ENCODE assay signal across 8 mouse cellular contexts in genomic region chr7:30231669-30232454, GRCm38 (mm10). TPM values are rescaled to one million over a fixed set of nuclear protein-coding genes. Genes with fewer than 3 reads are reported as not detected.
DNase-seq lines count a peak whose midpoint lies in the region; ATAC-seq lines count a peak whose summit lies in the region.

Gene Polr2i, plus strand, starts transcription at chr7:30231948.
Gene Tbcb, minus strand, starts transcription at chr7:30232272.

- H3K4me3 ChIP-seq in intestine, embryonic 14.5 days (ENCODE audit: low read depth, low read length): peak within 1 kb of the TSS; percentile 77

- H3K4me1 ChIP-seq in intestine, embryonic 14.5 days (replicated peaks; ENCODE audit: control insufficient read depth, insufficient read depth, low read length): peaks cover 6% of the 10 kb centered on the region

- DNase-seq in adrenal gland, adult 18-20 months (ENCODE audit: low spot score in 2 of 2): peak; percentile 97 to 98
- peak; percentile 97 for DNase-seq in embryo, embryonic 11 days
- peak; percentile 98 for DNase-seq in gastrocnemius, postnatal 25 days
- peak; percentile 96 for DNase-seq in intestine, embryonic 14.5 days (ENCODE audit: low spot score)
- peak; percentile 99 for DNase-seq in left cerebral cortex, postnatal 14 days (ENCODE audit: low spot score in 2 of 2)
- DNase-seq in mesoderm, embryonic 11.5 days (ENCODE audit: low read depth, low spot score): peak; percentile 99
- peak; percentile 98 for DNase-seq in right cerebral cortex, postnatal 36 days (ENCODE audit: low spot score in 2 of 2)
- DNase-seq in yolk sac, embryonic 10.5 days (ENCODE audit: low spot score): peak; percentile 98

- H3K9ac ChIP-seq in intestine, embryonic 14.5 days (ENCODE audit: low read length): peak within 1 kb of the TSS; percentile 74

- intact Hi-C loops in left cerebral cortex, postnatal 14 days (cut with DNase I): loop anchor here (5.0 kb wide), 1 partner anchor 60 kb away; the partner anchor contains the start of gene Clip3

- no peaks in the 10 kb centered on the region for H3K9me3 ChIP-seq in intestine, embryonic 14.5 days (ENCODE audit: control insufficient read depth, low read length)

- H3K4me2 ChIP-seq in intestine, embryonic 14.5 days (ENCODE audit: low read length): peak within 1 kb of the TSS; percentile 82

- H3K27ac ChIP-seq in intestine, embryonic 14.5 days (ENCODE audit: low read depth): peak within 1 kb of the TSS; percentile 96

- no peaks in the 10 kb centered on the region for H3K27me3 ChIP-seq in intestine, embryonic 14.5 days (replicated peaks; ENCODE audit: control insufficient read depth, insufficient read depth, low read length)

- WGBS in intestine, embryonic 14.5 days: under 1% methylated on average over 67 of the region's 67 CpGs

- ATAC-seq in intestine, embryonic 14.5 days (replicated peaks; ENCODE audit: low FRiP score, low TSS enrichment, low read depth): peak; percentile 94

- H3K36me3 ChIP-seq in intestine, embryonic 14.5 days (ENCODE audit: control insufficient read depth, insufficient read depth, low read length): peaks cover 32% of the 10 kb centered on the region

RNA-seq across cellular contexts. Expression of gene Polr2i, which starts in this region (rescaled TPM):
- 10 to 100 TPM; 51.1 to 64.1 TPM for total RNA-seq in adrenal gland, adult 18-20 months (2021)
- 10 to 100 TPM; 50.8 to 58.9 TPM for total RNA-seq in gastrocnemius, postnatal 25 days (2021)
- 159 and 161 TPM in 2 replicates for polyA plus RNA-seq in intestine, embryonic 14.5 days (2014; fragmentation: Nextera tagmentation; extraction: Ambion mirVana)
- total RNA-seq in left cerebral cortex, postnatal 14 days (2021): 10 to 100 TPM; 55.8 to 59.8 TPM

RNA-seq across cellular contexts. Expression of gene Tbcb, which starts in this region (rescaled TPM):
- 10 to 100 TPM; 86.2 to 93.6 TPM for total RNA-seq in adrenal gland, adult 18-20 months (2021)
- total RNA-seq in gastrocnemius, postnatal 25 days (2021): 10 to 100 TPM; 25.0 to 25.9 TPM
- 147 and 157 TPM in 2 replicates for polyA plus RNA-seq in intestine, embryonic 14.5 days (2014; fragmentation: Nextera tagmentation; extraction: Ambion mirVana)
- 100 to 1,000 TPM; 149 to 153 TPM for total RNA-seq in left cerebral cortex, postnatal 14 days (2021)

Comparison
In these comparisons a context has a peak if more than half of its experiments do, and no peak if none do; other contexts are left out.
1. Peak in every context shown above with its lines: DNase-seq, ATAC-seq, H3K4me3 ChIP-seq and H3K27ac ChIP-seq.